In genomic region chr7:47042121-47042520, GRCm38 (mm10) we compare ENCODE assay signal across 23 mouse cellular contexts. TPM values are rescaled to one million over a fixed set of nuclear protein-coding genes. Genes with fewer than 3 reads are reported as not detected.
DNase-seq lines count a peak whose midpoint lies in the region; ATAC-seq and TF ChIP-seq lines count a peak whose summit lies in the region.
"Had no signal": no experiment of that assay in that cellular context is flagged by ENCODE, and none has a peak within 500 bp of the region (broad histone marks: within the 10 kb centered on the region; RNA-seq: fewer than 3 reads in every experiment).

No protein-coding gene starts in this region.

- H3K27ac ChIP-seq in heart, adult 2 months: peak overlapping the region; percentile 54
- H3K27ac ChIP-seq in kidney, embryonic 16.5 days (ENCODE audit: low read length): peak overlapping the region; percentile 86
- peak overlapping the region; percentile 83 for H3K27ac ChIP-seq in intestine, embryonic 16.5 days (ENCODE audit: low read length)
- H3K27ac ChIP-seq in small intestine, adult 2 months (ENCODE audit: insufficient read depth, low read depth, low read length): peak overlapping the region; percentile 83
- H3K27ac ChIP-seq: limb, embryonic 12.5 days; macrophage had no signal

- H3K79me2 ChIP-seq in heart, adult 2 months (replicated peaks; ENCODE audit: control insufficient read depth, insufficient read depth, low read length): no peaks in the 10 kb centered on the region

- no peak overlapping the region for H3K4me2 ChIP-seq in kidney, embryonic 16.5 days (replicated peaks; ENCODE audit: low read depth, low read length)
- H3K4me2 ChIP-seq in intestine, embryonic 16.5 days (ENCODE audit: low read depth, low read length): no peak overlapping the region
- H3K4me2 ChIP-seq: limb, embryonic 12.5 days had no signal

- DNase-seq in heart, adult 2 months: no peak
- no peak for DNase-seq in heart, adult 18-20 months
- DNase-seq in kidney, adult 8-10 months: no peak
- DNase-seq in B cell, adult 2 months: no peak
- DNase-seq: adrenal gland, adult 2 months; cerebellum, adult 8-10 months; forebrain, postnatal 0 days; gastrocnemius, postnatal 14 days; right cerebral cortex, postnatal 25 days; thymus, postnatal 36 days had no signal

- no peak for TF ChIP-seq CTCF in heart, adult 2 months (IDR thresholded peaks at IDR 0.05)
- no peak for TF ChIP-seq CTCF in small intestine, adult 2 months (IDR thresholded peaks at IDR 0.05; ENCODE audit: extremely low read depth, insufficient read length, insufficient replicate concordance, low read depth, low read length)

- WGBS in heart, adult 2 months: 76% methylated on average over 4 of the region's 4 CpGs
- 72% methylated on average over 4 of the region's 4 CpGs for whole genome bisulfite sequencing in kidney, embryonic 16.5 days
- 74% methylated on average over 4 of the region's 4 CpGs for WGBS in intestine, embryonic 16.5 days
- WGBS in small intestine, adult 2 months: 43% methylated on average over 4 of the region's 4 CpGs

- no peak overlapping the region for H3K9ac ChIP-seq in heart, adult 2 months (ENCODE audit: low read depth, low read length)
- no peak overlapping the region for H3K9ac ChIP-seq in kidney, embryonic 16.5 days (replicated peaks; ENCODE audit: low read length)
- no peak overlapping the region for H3K9ac ChIP-seq in intestine, embryonic 16.5 days (ENCODE audit: low read depth, low read length)
- H3K9ac ChIP-seq: forebrain, postnatal 0 days; limb, embryonic 12.5 days had no signal

- H3K36me3 ChIP-seq in heart, adult 2 months (ENCODE audit: control insufficient read depth, insufficient read depth, low read length): no peaks in the 10 kb centered on the region
- no peaks in the 10 kb centered on the region for H3K36me3 ChIP-seq in kidney, embryonic 16.5 days (ENCODE audit: insufficient read depth, low read length)
- H3K36me3 ChIP-seq in intestine, embryonic 16.5 days (ENCODE audit: control insufficient read depth, insufficient read depth, low read length): no peaks in the 10 kb centered on the region
- H3K36me3 ChIP-seq in small intestine, adult 2 months (ENCODE audit: control insufficient read depth, insufficient read depth, low read length): no peaks in the 10 kb centered on the region
- H3K36me3 ChIP-seq: hindbrain, embryonic 10.5 days; limb, embryonic 12.5 days had no signal

- intact Hi-C loops in heart, adult 2 months (cut with DNase I): no loop called here

- peak; percentile 46; the same call in 1 of the 2 replicates for ATAC-seq in kidney, embryonic 16.5 days (ENCODE audit: low FRiP score, low TSS enrichment)
- ATAC-seq in intestine, embryonic 16.5 days: peak; percentile 50
- no peak for ATAC-seq in megakaryocyte, adult 5-6 weeks (ENCODE audit: poor library complexity, severe bottlenecking)
- ATAC-seq: forebrain, postnatal 0 days; midbrain, embryonic 16.5 days had no signal

- no peaks in the 10 kb centered on the region for H3K27me3 ChIP-seq in heart, adult 2 months (ENCODE audit: control insufficient read depth, insufficient read depth, low read length)
- H3K27me3 ChIP-seq in kidney, embryonic 16.5 days (ENCODE audit: insufficient read depth, low read length): no peaks in the 10 kb centered on the region
- H3K27me3 ChIP-seq in intestine, embryonic 16.5 days (replicated peaks; ENCODE audit: control insufficient read depth, insufficient read depth, low read length): no peaks in the 10 kb centered on the region
- H3K27me3 ChIP-seq in small intestine, adult 2 months (ENCODE audit: control insufficient read depth, insufficient read depth, low read length): no peaks in the 10 kb centered on the region
- H3K27me3 ChIP-seq: limb, embryonic 12.5 days had no signal

- no peak for TF ChIP-seq EP300 in heart, adult 2 months (IDR thresholded peaks at IDR 0.05; ENCODE audit: insufficient read depth, low read depth, low read length)

- no peak for TF ChIP-seq POLR2A in heart, adult 2 months (IDR thresholded peaks at IDR 0.05; ENCODE audit: insufficient read depth, low read depth, low read length)
- no peak for TF ChIP-seq POLR2A in small intestine, adult 2 months (IDR thresholded peaks at IDR 0.05; ENCODE audit: low read depth, low read length)

- no peak overlapping the region for H3K4me3 ChIP-seq in heart, adult 2 months
- no peak overlapping the region for H3K4me3 ChIP-seq in kidney, embryonic 16.5 days (ENCODE audit: low read length)
- H3K4me3 ChIP-seq in intestine, embryonic 16.5 days (ENCODE audit: low read length): no peak overlapping the region
- no peak overlapping the region for H3K4me3 ChIP-seq in small intestine, adult 2 months (ENCODE audit: low read depth, low read length)
- H3K4me3 ChIP-seq: hindbrain, embryonic 10.5 days; limb, embryonic 12.5 days had no signal

- no peaks in the 10 kb centered on the region for H3K9me3 ChIP-seq in kidney, embryonic 16.5 days (ENCODE audit: low read length)
- H3K9me3 ChIP-seq in intestine, embryonic 16.5 days (ENCODE audit: control insufficient read depth, low read length): no peaks in the 10 kb centered on the region
- H3K9me3 ChIP-seq: hindbrain, embryonic 10.5 days; limb, embryonic 12.5 days had no signal

- H3K4me1 ChIP-seq in heart, adult 2 months (ENCODE audit: control insufficient read depth, insufficient read depth, low read length): peaks cover 8% of the 10 kb centered on the region
- H3K4me1 ChIP-seq in kidney, embryonic 16.5 days (ENCODE audit: insufficient read depth, low read length): no peaks in the 10 kb centered on the region; the same call in 1 of the 2 replicates
- peaks cover 12% of the 10 kb centered on the region for H3K4me1 ChIP-seq in intestine, embryonic 16.5 days (ENCODE audit: control insufficient read depth, insufficient read depth, low read length)
- peaks cover 19% of the 10 kb centered on the region for H3K4me1 ChIP-seq in small intestine, adult 2 months (ENCODE audit: control insufficient read depth, insufficient read depth, insufficient read length, low read length)
- H3K4me1 ChIP-seq: limb, embryonic 12.5 days had no signal

RNA-seq across cellular contexts. Expression of gene Tmem86a, which starts 8.3 kb away (rescaled TPM):
- 10 to 100 TPM; 20.0 to 25.0 TPM for total RNA-seq in heart, adult 2 months (2021)
- 45.5 and 54.8 TPM in 2 replicates for polyA plus RNA-seq in heart, adult 2 months (2012; rRNA removed)
- 10 to 100 TPM; 19.7 to 20.8 TPM for total RNA-seq in heart, adult 18-20 months (2021)
- polyA plus RNA-seq in kidney, embryonic 16.5 days (2015; fragmentation: Nextera tagmentation; extraction: Ambion mirVana): 34.8 and 35.8 TPM in 2 replicates
- polyA plus RNA-seq in intestine, embryonic 16.5 days (2015; fragmentation: Nextera tagmentation; extraction: Ambion mirVana): 59.3 and 63.1 TPM in 2 replicates
- 41.3 and 385 TPM in 2 replicates for polyA plus RNA-seq in small intestine, adult 2 months (2012; rRNA removed)
- total RNA-seq in megakaryocyte, adult 5-6 weeks (2015): 10.3 and 12.7 TPM in 2 replicates
- total RNA-seq in megakaryocyte, adult 5-6 weeks (2017): 6.3 and 6.4 TPM in 2 replicates

RNA-seq across cellular contexts. Expression of gene Spty2d1, which starts 33.9 kb away (rescaled TPM):
- 1 to 10 TPM; 6.9 to 8.5 TPM for total RNA-seq in heart, adult 2 months (2021)
- polyA plus RNA-seq in heart, adult 2 months (2012; rRNA removed): 2.7 and 4.3 TPM in 2 replicates
- 1 to 10 TPM; 7.4 to 7.7 TPM for total RNA-seq in heart, adult 18-20 months (2021)
- 20.9 and 21.1 TPM in 2 replicates for polyA plus RNA-seq in kidney, embryonic 16.5 days (2015; fragmentation: Nextera tagmentation; extraction: Ambion mirVana)
- polyA plus RNA-seq in intestine, embryonic 16.5 days (2015; fragmentation: Nextera tagmentation; extraction: Ambion mirVana): 15.2 and 16.5 TPM in 2 replicates
- 2.2 and 3.6 TPM in 2 replicates for polyA plus RNA-seq in small intestine, adult 2 months (2012; rRNA removed)
- total RNA-seq in megakaryocyte, adult 5-6 weeks (2015): 40.7 and 45.3 TPM in 2 replicates
- total RNA-seq in megakaryocyte, adult 5-6 weeks (2017): 35.4 and 42.0 TPM in 2 replicates

RNA-seq across cellular contexts. Expression of gene Gm9999, which starts 58.7 kb away (rescaled TPM):
- not detected for total RNA-seq in heart, adult 2 months (2021)
- polyA plus RNA-seq in heart, adult 2 months (2012; rRNA removed): 1.1 TPM in 1 of 2 replicates, not detected in the other
- total RNA-seq in heart, adult 18-20 months (2021): not detected
- not detected in 2 replicates for polyA plus RNA-seq in kidney, embryonic 16.5 days (2015; fragmentation: Nextera tagmentation; extraction: Ambion mirVana)
- not detected in 2 replicates for polyA plus RNA-seq in intestine, embryonic 16.5 days (2015; fragmentation: Nextera tagmentation; extraction: Ambion mirVana)
- not detected in 2 replicates for polyA plus RNA-seq in small intestine, adult 2 months (2012; rRNA removed)
- 2.3 TPM in 1 of 2 replicates, not detected in the other for total RNA-seq in megakaryocyte, adult 5-6 weeks (2015)
- total RNA-seq in megakaryocyte, adult 5-6 weeks (2017): not detected in 2 replicates
- total RNA-seq: adrenal gland, adult 2 months; forebrain, postnatal 0 days; gastrocnemius, postnatal 14 days; left cerebral cortex, adult 18-20 months had no signal
- polyA plus RNA-seq: adrenal gland, adult 2 months; brain, embryonic 14.5 days; forebrain, postnatal 0 days; hindbrain, embryonic 10.5 days; large intestine, adult 2 months; limb, embryonic 12.5 days; macrophage; midbrain, embryonic 16.5 days; neural tube, embryonic 11.5 days; stomach, embryonic 14.5 days had no signal
